Mouse (Mus musculus) skeletal muscle tissue, postnatal 0 days (tissue): ENCODE data around the gene 9030025P20Rik. TPM values are rescaled to one million over a fixed set of nuclear protein-coding genes. Genes with fewer than 3 reads are reported as not detected.

ENCODE experiments used
- polyA plus RNA-seq: library from polyadenylated mRNA; unstranded; fragments of >200 nt; fragmentation: Nextera tagmentation; extraction: Ambion mirVana; gene quantifications from 2 replicates; pipeline ENCODE4 v1.2.1, GENCODE M21; 2015

The 9030025P20Rik gene
- polyA plus RNA-seq = 3.8 and 4.6 TPM in 2 replicates

DNA sequence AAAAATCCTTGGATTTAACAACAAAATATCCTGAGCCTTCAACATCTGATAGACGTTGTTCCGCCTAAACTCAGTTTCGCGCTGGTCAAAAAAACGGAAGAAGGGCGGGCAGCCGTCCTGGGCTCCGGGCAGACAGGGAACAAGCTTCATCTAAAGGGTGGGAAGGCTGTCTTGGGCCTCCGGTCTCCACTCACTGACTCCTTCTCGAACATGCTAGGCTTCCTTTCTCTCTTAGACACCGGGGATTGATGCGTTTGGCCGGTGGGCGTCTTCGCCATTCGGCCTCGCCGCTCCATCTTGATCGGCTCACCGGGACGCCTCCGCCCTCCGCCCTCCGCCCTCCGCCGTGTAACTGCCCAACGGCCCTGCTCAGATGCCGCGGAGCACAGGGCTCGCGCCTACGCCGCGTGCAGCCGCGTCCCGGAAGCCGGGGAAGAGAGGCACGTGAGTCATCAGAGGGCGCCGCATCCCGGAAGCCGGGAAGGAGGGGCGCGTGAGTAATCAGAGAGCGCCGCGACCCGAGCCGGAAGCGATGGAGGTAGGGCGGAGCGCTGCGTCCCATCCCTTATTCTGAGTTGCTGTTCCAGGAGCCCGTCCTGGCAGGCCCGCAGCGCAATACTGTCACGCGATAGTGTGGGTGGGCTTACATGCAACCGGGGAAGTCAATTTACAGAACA is at the start of gene 9030025P20Rik, which contains the start of gene Gm3417:
Gene 9030025P20Rik, plus strand, starts transcription at position 107 of the 677 bp plus-strand sequence.
Gene Gm3417, minus strand, starts transcription at position 429 of the 677 bp plus-strand sequence.

GRCm38 (mm10) chr17:14943009-14943728 is 35.1 kb upstream of the 9030025P20Rik start, which contains the start of the genes Wdr27 and 1600012H06Rik:
Gene Wdr27, minus strand, starts transcription at chr17:14943158.
Gene 1600012H06Rik, plus strand, starts transcription at chr17:14943184.

DNA sequence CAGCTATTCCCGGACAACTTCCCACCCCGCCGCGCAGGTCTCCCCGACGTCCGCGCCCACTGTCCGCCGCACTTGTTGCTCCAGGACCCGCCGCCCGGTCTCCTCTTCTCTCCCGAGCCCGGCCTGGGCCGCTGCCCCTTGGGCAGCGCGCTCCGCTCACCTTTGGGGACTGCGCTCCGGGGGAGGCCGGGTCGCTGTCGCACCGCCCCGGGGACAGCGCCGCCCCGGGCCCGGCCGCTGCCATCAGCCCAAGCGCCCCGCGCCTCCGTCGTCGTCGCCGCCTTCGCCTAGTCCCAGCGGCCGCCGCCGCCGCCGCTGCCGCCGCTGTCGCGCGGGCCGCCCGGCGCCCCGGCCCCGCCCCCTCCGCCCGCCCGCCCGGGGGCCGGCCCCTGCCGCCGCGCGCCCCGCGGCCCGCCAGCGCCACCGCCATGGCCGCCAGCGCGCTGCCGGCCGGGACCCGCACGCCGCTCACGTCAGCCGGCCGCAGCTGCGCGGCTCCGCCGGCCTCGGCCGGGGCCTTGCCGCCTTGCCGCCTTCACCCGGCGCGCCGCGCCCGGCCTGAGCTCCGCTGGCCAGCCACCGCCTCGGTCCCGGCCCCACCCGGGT is 17.2 kb upstream of the 9030025P20Rik start, which contains the start of gene Phf10:
Gene Phf10, minus strand, starts transcription at position 323 of the 606 bp plus-strand sequence.

GRCm38 (mm10) chr17:15009706-15010413 is 31.6 kb downstream of the 9030025P20Rik start, which contains the start of gene Gm3435:
Gene Gm3435, plus strand, starts transcription at chr17:15010176.

Other genes starting within 250 kb of the 9030025P20Rik start
- 7.1 and 9.6 TPM in 2 replicates for gene Wdr27, start 35.3 kb upstream of the 9030025P20Rik start, polyA plus RNA-seq
- 33.8 and 34.7 TPM in 2 replicates for gene 1600012H06Rik, start 35.3 kb upstream of the 9030025P20Rik start, polyA plus RNA-seq
- gene Phf10, start 17.2 kb upstream of the 9030025P20Rik start, polyA plus RNA-seq = 40.4 and 41.6 TPM in 2 replicates
- 0.50 and 1.4 TPM in 2 replicates for gene Gm3417, start 322 bp downstream of the 9030025P20Rik start, polyA plus RNA-seq
- 3.9 and 4.8 TPM in 2 replicates for gene Gm3435, start 31.7 kb downstream of the 9030025P20Rik start, polyA plus RNA-seq
- 37.7 and 40.3 TPM in 2 replicates for gene Ermard, start 62.7 kb downstream of the 9030025P20Rik start, polyA plus RNA-seq
- gene Tcte3, start 63.0 kb downstream of the 9030025P20Rik start, polyA plus RNA-seq = not detected in 2 replicates
- gene Gm3448, start 63.1 kb downstream of the 9030025P20Rik start, polyA plus RNA-seq = 1.9 and 2.4 TPM in 2 replicates